Mouse (Mus musculus): ENCODE results near the gene Ctps. TPM values are rescaled to one million over a fixed set of nuclear protein-coding genes. Genes with fewer than 3 reads are reported as not detected.
"Not testable (repeated sequence)": the region's sequence is repeated elsewhere in the genome, so short reads cannot be mapped to it uniquely, and the experiment has no call there.

The Ctps gene
- polyA plus RNA-seq, 1 experiment from 2014 or later, result 107 TPM

- H3K27me3 ChIP-seq; H3K4me3 ChIP-seq; ATAC-seq; H3K9ac ChIP-seq; H3K4me1 ChIP-seq; H3K27ac ChIP-seq; H3K36me3 ChIP-seq (ENCODE audit: poor library complexity, severe bottlenecking); H3K4me2 ChIP-seq; H3K9me3 ChIP-seq (replicated peaks): not testable (repeated sequence)
- 96% methylated on average over 1 of the region's 1 CpGs for WGBS
Observed at GRCm38 (mm10) chr4:120596210-120596609, 26.1 kb upstream of the Ctps start.

GRCm38 (mm10) chr4:120590973-120591372, 20.9 kb upstream of the Ctps start:
- H3K27ac ChIP-seq, result no peak overlapping the region
- H3K9me3 ChIP-seq (replicated peaks), result no peaks in the 10 kb centered on the region
- no peak overlapping the region for H3K4me2 ChIP-seq
- H3K4me3 ChIP-seq, result no peak overlapping the region
- 0 out of 2 replicates have a peak, but pooled peaks cover 4% of the 10 kb centered on the region for H3K4me1 ChIP-seq
- H3K27me3 ChIP-seq, result peaks cover 21% of the 10 kb centered on the region
- no peaks in the 10 kb centered on the region for H3K36me3 ChIP-seq (ENCODE audit: poor library complexity, severe bottlenecking)
- H3K9ac ChIP-seq, result no peak overlapping the region
- WGBS, result 82% methylated on average over 4 of the region's 4 CpGs
- ATAC-seq, result no peak

DNA sequence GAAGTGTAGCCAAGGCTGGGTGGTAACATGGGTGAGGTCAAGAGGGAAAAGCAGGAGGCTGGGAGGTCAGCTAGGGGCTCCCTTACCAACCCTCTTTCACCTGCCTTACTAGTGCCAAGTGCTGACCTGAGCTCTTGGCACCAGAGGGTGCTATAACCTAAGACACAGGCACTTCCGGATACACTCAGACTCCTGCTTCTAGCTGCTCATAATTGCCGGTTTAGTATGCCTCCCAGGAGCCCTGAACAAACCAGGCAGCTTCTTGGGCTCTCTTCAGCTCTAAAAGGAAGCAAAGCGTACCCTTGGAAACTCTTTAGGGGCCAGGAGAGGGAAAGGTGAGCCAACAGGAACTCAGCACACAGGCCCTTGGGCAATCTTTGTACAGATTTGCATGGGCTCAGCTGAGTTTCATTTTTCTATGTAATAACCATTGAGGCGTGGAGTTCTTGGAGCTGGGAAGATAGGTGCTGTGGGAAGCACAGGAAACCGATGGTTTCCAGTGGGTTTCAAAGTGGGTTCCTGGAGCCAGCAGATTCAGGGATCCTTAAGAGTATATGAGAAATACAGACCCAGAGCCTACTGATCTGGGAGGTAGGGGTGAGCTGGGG, 19.8 kb upstream of the Ctps start:
- H3K36me3 ChIP-seq (ENCODE audit: poor library complexity, severe bottlenecking), result no peaks in the 10 kb centered on the region
- H3K9me3 ChIP-seq (replicated peaks), result no peaks in the 10 kb centered on the region
- H3K27me3 ChIP-seq, result peaks cover 21% of the 10 kb centered on the region
- no peak overlapping the region for H3K27ac ChIP-seq
- peak; percentile 88 for ATAC-seq
- 0 out of 2 replicates have a peak, but pooled peaks cover 4% of the 10 kb centered on the region for H3K4me1 ChIP-seq
- H3K9ac ChIP-seq, result peak overlapping the region; percentile 27
- H3K4me3 ChIP-seq, result no peak overlapping the region
- WGBS, result 37% methylated on average over 5 of the region's 5 CpGs
- H3K4me2 ChIP-seq, result no peak overlapping the region

GRCm38 (mm10) chr4:120589070-120589469, 19.0 kb upstream of the Ctps start:
- 0 out of 2 replicates have a peak, but pooled peaks cover 4% of the 10 kb centered on the region for H3K4me1 ChIP-seq
- H3K27ac ChIP-seq, result no peak overlapping the region
- H3K4me2 ChIP-seq, result no peak overlapping the region
- H3K27me3 ChIP-seq, result peaks cover 21% of the 10 kb centered on the region
- ATAC-seq, result no peak
- H3K9me3 ChIP-seq (replicated peaks), result no peaks in the 10 kb centered on the region
- no peak overlapping the region for H3K4me3 ChIP-seq
- no peak overlapping the region for H3K9ac ChIP-seq
- H3K36me3 ChIP-seq (ENCODE audit: poor library complexity, severe bottlenecking), result no peaks in the 10 kb centered on the region
- WGBS, result 7% methylated on average over 3 of the region's 3 CpGs

GRCm38 (mm10) chr4:120588445-120588844, 18.4 kb upstream of the Ctps start, which contains the start of gene Gm8439:
Gene Gm8439 (plus strand): TSS chr4:120588745.
- WGBS, result 17% methylated on average over 4 of the region's 4 CpGs
- Histone ChIP-seq H3K4me3 (no peak within 1 kb of the TSS), H3K27me3 (peaks cover 21% of the 10 kb centered on the region), H3K4me2 (no peak within 1 kb of the TSS), H3K9me3 (replicated peaks) (no peaks in the 10 kb centered on the region), H3K4me1 (0 out of 2 replicates have a peak, but pooled peaks cover 4% of the 10 kb centered on the region), H3K36me3 (ENCODE audit: poor library complexity, severe bottlenecking) (no peaks in the 10 kb centered on the region), H3K9ac (no peak within 1 kb of the TSS), H3K27ac (no peak within 1 kb of the TSS)
- no peak for ATAC-seq

- H3K4me1 ChIP-seq, result 0 out of 2 replicates have a peak, but pooled peaks cover 4% of the 10 kb centered on the region
- no peak overlapping the region; the same call in 1 of the 2 replicates for H3K27ac ChIP-seq
- no peak for ATAC-seq
- no peaks in the 10 kb centered on the region for H3K36me3 ChIP-seq (ENCODE audit: poor library complexity, severe bottlenecking)
- H3K9ac ChIP-seq, result no peak overlapping the region
- H3K4me2 ChIP-seq, result no peak overlapping the region
- H3K4me3 ChIP-seq, result no peak overlapping the region
- H3K9me3 ChIP-seq (replicated peaks), result no peaks in the 10 kb centered on the region
- peaks cover 21% of the 10 kb centered on the region for H3K27me3 ChIP-seq
- 38% methylated on average over 1 of the region's 1 CpGs for WGBS
Observed at GRCm38 (mm10) chr4:120586986-120587385, 16.9 kb upstream of the Ctps start.

DNA sequence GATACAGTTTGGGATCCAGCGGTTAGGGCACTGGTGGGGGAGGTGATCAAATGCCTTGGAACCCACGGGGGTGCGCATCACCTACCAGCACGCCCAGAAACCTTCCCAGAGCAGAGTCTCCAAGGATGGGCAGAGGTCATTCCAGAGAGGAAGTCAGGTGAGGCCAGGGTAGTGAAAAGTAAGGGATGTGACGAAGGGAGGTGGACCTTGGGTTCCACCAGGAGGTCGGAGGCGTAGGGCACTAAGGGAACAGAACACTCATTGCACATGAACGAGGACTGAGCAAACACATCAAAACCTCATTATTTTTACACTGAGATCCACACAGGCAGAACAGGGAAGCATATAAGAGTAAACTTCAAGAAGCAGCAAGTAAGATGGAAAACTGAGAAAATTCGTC, 11.6 kb upstream of the Ctps start:
- no peaks in the 10 kb centered on the region for H3K36me3 ChIP-seq (ENCODE audit: poor library complexity, severe bottlenecking)
- no peak overlapping the region for H3K4me3 ChIP-seq
- H3K9ac ChIP-seq, result no peak overlapping the region
- WGBS, result 85% methylated on average over 9 of the region's 9 CpGs
- ATAC-seq, result no peak
- no peak overlapping the region for H3K4me2 ChIP-seq
- H3K4me1 ChIP-seq, result no peaks in the 10 kb centered on the region
- no peaks in the 10 kb centered on the region for H3K9me3 ChIP-seq (replicated peaks)
- H3K27me3 ChIP-seq, result no peaks in the 10 kb centered on the region
- no peak overlapping the region for H3K27ac ChIP-seq

DNA sequence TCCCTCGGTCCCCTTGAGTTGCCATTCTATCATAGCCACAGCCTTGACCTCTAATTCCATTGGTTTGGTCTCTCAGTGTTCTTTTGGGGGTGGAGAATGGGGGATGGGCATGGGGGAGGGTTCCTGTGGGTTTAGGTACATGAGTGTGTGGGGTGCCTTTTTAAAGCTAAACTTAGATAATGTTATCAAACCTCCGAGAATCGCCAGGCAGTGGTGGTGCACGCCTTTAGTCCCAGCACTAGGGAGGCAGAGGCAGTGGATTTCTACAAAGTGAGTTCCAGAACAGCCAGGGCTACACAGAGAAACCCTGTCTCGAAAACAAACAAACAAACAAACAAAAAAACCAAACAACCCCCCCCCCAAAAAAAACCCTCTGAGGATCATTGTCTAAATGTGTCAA, 10.8 kb upstream of the Ctps start:
- Histone ChIP-seq H3K27ac (no peak overlapping the region), H3K36me3 (ENCODE audit: poor library complexity, severe bottlenecking) (no peaks in the 10 kb centered on the region), H3K4me3 (no peak overlapping the region), H3K4me1 (no peaks in the 10 kb centered on the region), H3K4me2 (no peak overlapping the region), H3K27me3 (no peaks in the 10 kb centered on the region), H3K9ac (no peak overlapping the region), H3K9me3 (replicated peaks) (no peaks in the 10 kb centered on the region)
- ATAC-seq, result no peak
- WGBS, result 82% methylated on average over 5 of the region's 5 CpGs

- no peaks in the 10 kb centered on the region for H3K27me3 ChIP-seq
- H3K9me3 ChIP-seq (replicated peaks), result no peaks in the 10 kb centered on the region
- 63% methylated on average over 3 of the region's 3 CpGs for WGBS
- ATAC-seq, result no peak
- no peak overlapping the region for H3K9ac ChIP-seq
- H3K4me2 ChIP-seq, result no peak overlapping the region
- H3K27ac ChIP-seq, result no peak overlapping the region
- no peak overlapping the region for H3K4me3 ChIP-seq
- H3K4me1 ChIP-seq, result peaks cover 29% of the 10 kb centered on the region
- H3K36me3 ChIP-seq (ENCODE audit: poor library complexity, severe bottlenecking), result 0 out of 2 replicates have a peak, but pooled peaks cover 2% of the 10 kb centered on the region
Observed at GRCm38 (mm10) chr4:120571691-120572090, 1.6 kb upstream of the Ctps start.

GRCm38 (mm10) chr4:120571070-120571464, 991 bp upstream of the Ctps start:
- H3K4me1 ChIP-seq, result peaks cover 29% of the 10 kb centered on the region
- H3K9ac ChIP-seq, result peak overlapping the region; percentile 95
- peak overlapping the region; percentile 83 for H3K4me3 ChIP-seq
- H3K27ac ChIP-seq, result peak overlapping the region; percentile 96; the same call in 1 of the 2 replicates
- peak overlapping the region; percentile 74 for H3K4me2 ChIP-seq
- no peak for ATAC-seq
- H3K36me3 ChIP-seq (ENCODE audit: poor library complexity, severe bottlenecking), result peaks cover 6% of the 10 kb centered on the region; the same call in 1 of the 2 replicates
- no peaks in the 10 kb centered on the region for H3K27me3 ChIP-seq
- no peaks in the 10 kb centered on the region for H3K9me3 ChIP-seq (replicated peaks)
- 82% methylated on average over 3 of the region's 3 CpGs for WGBS

DNA sequence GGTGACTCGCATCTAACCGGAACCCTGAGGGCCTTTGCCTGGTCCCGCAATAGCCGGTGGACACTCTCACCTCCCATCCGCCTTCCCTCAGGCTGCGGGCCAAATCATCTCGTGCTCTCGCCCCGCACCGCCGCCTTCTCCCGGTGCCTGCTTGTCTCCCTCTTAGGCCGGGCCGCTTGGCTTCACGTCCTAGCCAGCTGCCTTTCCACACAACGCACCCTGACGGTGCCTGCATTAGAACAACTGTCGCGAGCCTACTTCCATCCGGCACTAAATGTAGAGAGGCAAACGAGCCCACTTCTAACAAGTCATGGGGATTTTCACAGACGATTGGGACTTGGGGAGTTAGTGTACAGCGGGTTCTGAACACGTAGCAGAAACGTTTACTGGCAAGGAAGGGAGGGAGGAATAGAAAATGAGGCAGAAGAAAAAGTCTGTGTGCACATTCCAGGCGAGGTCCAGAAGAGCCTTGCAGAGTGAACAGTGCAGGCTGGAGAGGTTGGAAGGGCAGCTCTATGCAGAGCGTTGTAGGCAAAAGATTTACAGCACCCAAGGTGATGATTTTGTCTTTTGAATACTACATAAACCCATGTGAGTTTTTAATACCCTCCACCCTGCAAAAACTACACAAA, 478 bp upstream of the Ctps start:
- peaks cover 8% of the 10 kb centered on the region; the same call in 1 of the 2 replicates for H3K36me3 ChIP-seq (ENCODE audit: poor library complexity, severe bottlenecking)
- H3K9me3 ChIP-seq (replicated peaks), result no peaks in the 10 kb centered on the region
- H3K4me2 ChIP-seq, result peak overlapping the region; percentile 74
- H3K4me1 ChIP-seq, result peaks cover 29% of the 10 kb centered on the region
- H3K4me3 ChIP-seq, result peak overlapping the region; percentile 83
- peak; percentile 72 for ATAC-seq
- no peaks in the 10 kb centered on the region for H3K27me3 ChIP-seq
- 1% methylated on average over 27 of the region's 27 CpGs for WGBS
- H3K9ac ChIP-seq, result peak overlapping the region; percentile 95
- H3K27ac ChIP-seq, result peak overlapping the region; percentile 96

- 5% methylated on average over 4 of the region's 4 CpGs for WGBS
- ATAC-seq, result no peak
- peak overlapping the region; percentile 95 for H3K9ac ChIP-seq
- peak overlapping the region; percentile 74 for H3K4me2 ChIP-seq
- H3K27me3 ChIP-seq, result no peaks in the 10 kb centered on the region
- H3K27ac ChIP-seq, result no peak overlapping the region
- peaks cover 29% of the 10 kb centered on the region for H3K4me1 ChIP-seq
- H3K4me3 ChIP-seq, result peak overlapping the region; percentile 83
- H3K9me3 ChIP-seq (replicated peaks), result no peaks in the 10 kb centered on the region
- H3K36me3 ChIP-seq (ENCODE audit: poor library complexity, severe bottlenecking), result peaks cover 22% of the 10 kb centered on the region
Observed at GRCm38 (mm10) chr4:120569025-120569424, 1.1 kb downstream of the Ctps start.

All from forebrain, embryonic 13.5 days (tissue).